Mouse (Mus musculus): ENCODE results near the gene Thnsl2.

Gene Thnsl2

DNA sequence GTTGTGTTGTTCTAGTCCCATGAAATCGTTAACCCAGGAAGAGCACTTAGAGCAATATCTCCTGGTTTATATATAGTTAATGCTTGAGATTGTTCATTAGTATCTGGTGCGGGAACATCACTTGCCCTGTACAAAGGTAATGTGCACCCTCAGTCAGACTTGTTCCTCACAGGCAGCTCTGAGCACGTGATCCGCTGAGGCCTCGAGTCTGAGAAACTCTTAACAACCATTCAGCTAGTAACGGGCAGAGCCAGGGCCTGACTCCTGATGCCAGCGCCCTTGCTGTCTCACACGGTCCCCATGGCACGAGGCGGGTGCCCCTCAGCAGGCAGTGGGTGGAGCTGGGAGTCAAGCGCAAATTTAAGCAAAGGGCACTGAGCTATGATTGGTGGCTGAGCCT, 10.7 kb downstream of the Thnsl2 start:
- DNase-seq (ENCODE audit: low spot score in 2 of 2), result no peak

DNA sequence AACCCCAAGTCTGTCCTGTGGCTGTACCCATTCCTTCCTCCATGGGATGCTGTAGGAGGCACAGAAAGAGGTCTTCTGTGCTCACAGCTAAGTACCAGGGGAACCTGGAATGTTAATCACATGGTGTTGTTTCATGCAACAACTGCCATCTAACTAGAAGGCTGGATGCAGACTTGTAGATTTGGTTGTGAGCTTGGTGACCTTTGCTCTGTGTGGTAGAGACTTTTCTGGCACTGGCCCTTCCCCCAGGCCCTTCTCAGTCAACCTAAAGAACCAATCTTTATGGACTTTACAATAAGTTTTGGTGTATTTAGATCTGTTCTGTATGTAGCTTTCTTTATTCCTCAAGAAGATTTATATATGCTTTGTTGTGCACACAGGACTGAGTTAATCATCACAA, 13.2 kb downstream of the Thnsl2 start:
- DNase-seq (ENCODE audit: low spot score in 2 of 2), result no peak

DNA sequence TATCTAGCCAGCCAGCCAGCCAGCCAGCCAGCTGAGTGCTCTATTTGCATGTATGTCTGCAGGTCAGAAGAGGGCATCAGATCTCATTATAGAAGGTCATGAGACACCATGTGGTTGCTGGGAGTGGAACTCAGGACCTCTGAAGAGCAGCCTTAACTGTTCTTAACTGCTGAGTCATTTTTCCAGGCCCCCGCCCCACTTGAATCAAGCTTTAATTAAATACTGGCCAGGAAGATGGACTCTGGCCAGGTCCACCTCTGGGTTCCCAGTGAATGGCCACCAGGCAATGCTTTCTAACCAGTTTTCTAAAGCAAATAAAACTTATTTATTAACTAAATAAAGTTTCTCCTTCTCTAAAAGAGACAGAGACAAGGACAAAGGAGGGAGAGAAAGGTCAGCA, 14.0 kb downstream of the Thnsl2 start:
- no peak for DNase-seq (ENCODE audit: low spot score in 2 of 2)

DNA sequence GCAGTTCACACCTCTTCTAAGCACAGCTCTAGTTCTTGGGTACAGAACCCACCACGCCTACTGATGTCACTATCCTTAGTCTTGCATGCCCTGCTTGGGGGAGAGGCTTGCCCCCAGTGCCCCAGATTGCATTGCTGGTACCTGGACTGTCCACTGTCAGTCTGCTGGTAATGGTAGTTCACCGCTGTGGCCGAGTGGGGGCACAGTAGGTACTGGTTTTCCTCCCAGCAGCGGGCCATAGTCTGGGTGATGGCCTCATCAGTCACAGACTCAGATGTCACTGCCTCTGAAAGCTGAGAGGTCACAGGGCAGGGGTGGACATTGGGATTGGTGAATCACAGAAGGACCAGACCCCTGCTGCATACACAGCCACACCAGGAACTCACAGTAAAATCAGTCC, 15.2 kb downstream of the Thnsl2 start:
- no peak for DNase-seq (ENCODE audit: low spot score in 2 of 2)

DNA sequence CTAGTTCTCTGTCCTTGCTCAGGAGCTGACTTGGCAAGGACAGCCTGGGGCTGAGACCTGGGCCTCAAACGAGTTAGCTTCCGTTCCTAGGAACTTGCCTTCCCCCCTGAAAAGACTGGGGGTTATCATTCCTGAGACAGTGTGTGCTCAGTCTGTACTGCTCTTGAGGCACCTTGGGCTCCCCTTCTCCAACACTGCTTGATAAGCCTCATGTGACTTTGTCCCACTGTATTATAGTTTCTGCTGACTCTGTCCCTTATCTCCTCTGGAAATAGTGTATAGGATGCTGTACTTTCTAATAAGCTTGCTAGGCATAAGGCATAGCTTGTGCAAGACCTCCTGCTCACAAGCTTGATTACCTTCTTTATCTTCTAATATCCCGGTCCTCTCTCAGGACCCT, 17.9 kb downstream of the Thnsl2 start:
- no peak for DNase-seq (ENCODE audit: low spot score in 2 of 2)

DNA sequence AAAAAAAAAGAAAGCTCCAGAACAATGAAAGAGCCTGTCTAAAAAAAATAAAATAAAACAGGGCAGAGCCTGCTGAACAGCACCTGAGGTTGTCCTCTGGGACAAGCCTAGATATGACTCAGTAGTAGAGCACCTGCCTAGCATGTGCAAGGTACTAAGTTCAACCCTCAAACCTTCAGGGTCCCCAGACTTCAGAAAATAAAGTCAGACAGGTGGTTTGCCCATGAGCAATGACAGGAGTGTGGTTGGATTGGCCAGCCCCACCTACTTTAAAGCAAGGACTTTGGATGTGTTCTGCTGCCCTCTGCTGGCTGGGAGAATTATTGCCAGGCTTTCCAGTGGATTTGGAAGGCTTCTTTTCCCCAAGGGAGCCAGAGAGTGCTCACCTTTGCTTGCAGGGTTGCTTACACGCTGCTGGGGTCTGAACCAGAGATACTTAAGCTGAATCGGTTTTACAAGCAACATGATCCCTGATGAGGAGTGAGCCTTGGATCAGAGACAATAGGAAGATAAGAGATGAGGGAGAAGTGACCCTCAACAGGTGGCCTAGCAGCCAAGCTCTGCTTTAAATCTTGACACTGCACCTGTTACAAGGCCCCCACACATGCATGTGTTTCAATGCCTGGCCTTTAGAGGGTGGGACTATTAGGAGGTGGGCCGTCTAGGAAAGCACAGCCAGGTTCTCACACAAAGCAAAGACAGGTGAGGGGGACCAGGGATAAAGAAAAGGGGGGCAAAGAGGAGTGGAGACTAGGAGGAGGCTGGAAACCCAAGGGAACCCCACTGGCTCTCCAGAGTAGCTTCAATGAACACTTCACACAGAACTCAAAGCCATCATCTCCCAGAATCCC, 19.0 kb downstream of the Thnsl2 start:
- DNase-seq (ENCODE audit: low spot score in 2 of 2), result peak; percentile 16 to 40

DNA sequence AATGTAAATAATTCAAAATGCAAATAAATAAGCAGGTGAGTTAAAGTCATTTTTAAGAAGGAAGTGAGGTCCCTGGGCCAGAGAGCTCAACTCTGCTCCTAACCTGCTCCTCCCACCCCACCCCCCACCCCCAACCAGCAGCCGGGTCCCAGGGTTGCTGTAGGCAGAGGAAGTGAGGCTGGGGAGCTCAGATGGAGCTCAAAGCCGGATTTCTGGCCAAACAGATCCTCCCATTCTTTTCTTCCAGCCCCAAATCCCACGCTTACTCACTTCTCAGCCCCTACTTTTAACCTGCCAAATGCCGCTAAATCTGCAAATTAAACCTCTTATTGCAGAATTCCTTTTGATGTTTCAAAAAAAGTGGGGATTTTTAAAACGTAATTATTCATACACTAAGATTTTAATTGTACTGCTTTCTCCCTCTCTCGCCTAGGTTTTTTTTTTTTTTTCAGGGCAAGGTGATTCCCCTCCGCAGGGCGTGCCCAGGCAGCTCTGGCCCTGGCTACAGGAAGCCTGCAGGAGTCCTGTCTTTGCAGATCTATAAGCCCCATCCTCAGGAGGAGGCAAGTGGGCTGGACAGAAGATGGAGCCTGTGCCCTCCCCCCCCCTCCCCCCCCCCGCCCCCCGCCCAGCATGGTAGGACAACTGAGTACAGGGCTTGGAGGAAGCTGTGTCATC, 24.5 kb downstream of the Thnsl2 start:
- no peak for DNase-seq (ENCODE audit: low spot score in 2 of 2)

DNA sequence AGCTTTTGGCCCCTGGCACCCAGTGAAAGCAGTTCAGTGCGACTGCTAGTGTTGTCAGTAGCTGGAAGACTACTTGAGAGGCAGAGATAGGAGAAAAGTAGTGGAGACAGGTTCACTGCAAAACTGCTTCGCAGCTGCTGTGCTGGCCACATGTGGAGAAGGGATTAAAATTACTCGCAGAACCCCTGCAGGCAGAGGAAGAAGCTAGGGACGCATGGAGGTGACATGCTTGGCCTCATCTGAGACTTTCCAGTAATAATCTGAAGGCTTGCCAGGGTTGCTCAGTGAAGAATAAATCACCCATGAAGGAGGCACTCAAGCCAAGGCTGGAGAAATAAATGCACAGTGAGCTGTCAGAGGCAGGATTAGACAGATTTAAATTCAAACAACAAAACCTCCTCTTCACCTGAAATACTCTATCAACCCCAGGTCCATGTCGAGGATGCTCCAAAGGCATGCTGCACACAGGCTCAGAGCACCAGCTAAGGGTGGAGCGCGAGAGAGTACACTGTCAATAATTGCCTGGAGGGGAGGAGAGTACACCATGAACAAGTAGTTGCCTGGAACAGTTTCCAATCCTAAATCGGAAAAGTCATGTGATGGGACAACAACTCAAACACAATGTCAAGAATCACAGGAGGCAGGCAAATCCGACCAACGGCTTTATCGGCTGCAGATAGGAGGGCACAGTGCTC, 32.7 kb downstream of the Thnsl2 start:
- DNase-seq (ENCODE audit: low spot score in 2 of 2), result no peak

DNA sequence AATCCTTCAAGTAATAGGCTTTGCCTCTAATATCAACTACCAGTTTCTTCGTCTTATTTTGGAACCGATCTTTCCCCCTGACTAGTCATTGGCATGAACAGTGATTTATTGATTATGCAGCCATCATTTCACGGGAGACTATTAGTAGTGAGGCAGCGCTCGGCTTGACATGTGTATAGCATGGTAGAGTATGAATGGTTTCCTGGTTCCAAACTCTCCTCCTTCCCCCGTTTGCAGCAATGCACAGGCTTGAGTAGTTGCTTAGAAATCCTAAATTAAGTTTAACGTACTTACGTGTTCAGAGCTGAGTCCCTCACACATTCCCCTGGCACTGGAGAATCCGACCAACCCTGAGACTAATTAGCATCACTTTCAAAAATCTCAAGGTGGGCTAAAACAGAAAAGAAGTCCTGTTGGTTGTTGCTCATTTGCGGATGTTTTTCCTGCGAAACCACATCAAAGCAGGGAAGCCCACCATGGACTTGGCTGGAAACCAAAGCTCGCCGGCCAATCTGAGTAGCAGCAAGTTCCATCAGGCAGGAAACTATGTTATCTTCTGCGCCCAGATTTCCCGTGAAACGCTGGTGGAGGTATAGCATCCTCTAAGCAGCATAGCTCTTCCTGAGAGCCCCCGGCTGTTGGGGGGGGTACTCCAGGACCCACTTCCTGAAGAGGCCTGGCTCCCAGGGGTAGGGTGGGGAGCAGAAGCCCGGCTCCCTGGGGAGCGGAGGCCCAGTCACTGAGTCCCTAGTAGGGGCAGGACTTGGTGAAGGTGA, 37.9 kb downstream of the Thnsl2 start:
- no peak for DNase-seq (ENCODE audit: low spot score in 2 of 2)

DNA sequence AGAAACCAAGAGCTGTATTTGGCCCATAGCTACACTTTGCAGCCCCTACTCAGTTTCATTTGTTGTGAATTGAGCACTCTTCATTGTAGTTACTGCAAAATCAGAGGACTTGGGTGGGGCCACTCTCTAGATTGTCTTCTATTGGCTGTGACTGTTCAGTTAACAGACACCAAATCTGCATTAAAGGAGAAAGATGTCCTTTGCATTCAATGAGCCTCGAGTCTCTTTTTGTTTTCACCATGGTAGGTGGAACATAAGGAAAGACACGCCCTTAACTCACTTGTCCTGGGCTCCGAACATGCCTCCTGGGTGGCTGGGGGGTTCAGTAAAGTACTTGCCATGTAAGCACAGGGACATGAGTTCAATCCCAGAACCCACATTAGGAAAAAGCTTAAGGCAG, 48.1 kb downstream of the Thnsl2 start:
- no peak for DNase-seq (ENCODE audit: low spot score in 2 of 2)

DNA sequence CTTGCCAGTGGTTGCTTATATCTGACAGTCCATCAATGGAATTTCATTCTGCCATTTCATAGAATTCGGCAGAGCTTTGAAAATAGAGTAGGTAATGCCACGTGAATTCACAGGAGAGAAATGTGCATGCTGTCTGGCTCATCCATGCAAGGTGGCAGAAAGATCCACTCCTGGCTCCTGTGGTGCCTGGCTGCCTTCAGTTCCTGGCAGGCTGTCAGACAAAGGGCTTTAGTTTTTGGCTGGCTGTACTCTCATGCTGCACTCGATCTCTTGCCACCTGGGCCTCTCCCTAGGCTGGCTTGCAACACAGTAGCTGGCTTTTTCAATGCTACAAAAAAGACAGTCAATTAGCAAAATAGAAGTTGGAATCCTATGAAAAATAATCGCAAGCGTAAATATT, 49.5 kb downstream of the Thnsl2 start:
- no peak for DNase-seq (ENCODE audit: low spot score in 2 of 2)

DNA sequence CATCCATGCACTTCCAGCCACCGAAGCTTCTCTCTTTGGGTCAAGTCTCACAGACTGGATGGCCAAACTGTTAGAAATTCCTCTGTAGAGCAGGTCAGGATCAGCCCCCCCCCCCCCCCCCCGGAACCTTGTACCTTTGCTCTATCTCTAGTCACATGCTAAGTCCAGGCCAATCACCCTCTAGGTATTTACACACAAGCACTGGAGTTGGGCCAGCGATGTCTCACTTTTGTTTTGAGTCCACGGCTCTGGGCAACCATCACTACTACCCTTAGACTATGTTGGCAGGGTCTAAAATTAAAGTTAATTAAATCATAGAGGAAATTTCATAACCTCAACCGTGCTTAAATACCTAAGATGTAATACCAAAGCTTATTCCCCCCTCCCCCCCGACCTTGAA, 50.6 kb downstream of the Thnsl2 start:
- no peak for DNase-seq (ENCODE audit: low spot score in 2 of 2)

DNA sequence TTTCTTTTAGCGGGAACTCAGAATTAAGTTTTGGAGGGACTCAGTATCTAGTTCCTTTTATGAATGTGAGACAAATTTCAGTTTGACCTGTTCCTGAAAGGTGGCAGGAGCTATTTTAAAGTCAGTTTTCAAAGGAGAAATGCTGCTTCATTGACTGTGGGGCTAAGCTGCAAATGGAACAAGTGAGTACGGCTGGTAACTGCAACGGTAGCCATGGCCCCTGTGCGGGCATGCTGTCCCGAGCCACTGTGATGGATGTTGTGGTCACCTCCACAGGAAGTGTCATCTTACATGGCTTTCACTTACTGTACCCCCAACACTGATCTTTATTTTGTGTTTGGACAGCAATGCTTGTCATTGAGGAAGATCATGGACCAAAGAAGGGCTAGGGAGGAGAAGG, 53.8 kb downstream of the Thnsl2 start:
- DNase-seq (ENCODE audit: low spot score in 2 of 2), result no peak

DNA sequence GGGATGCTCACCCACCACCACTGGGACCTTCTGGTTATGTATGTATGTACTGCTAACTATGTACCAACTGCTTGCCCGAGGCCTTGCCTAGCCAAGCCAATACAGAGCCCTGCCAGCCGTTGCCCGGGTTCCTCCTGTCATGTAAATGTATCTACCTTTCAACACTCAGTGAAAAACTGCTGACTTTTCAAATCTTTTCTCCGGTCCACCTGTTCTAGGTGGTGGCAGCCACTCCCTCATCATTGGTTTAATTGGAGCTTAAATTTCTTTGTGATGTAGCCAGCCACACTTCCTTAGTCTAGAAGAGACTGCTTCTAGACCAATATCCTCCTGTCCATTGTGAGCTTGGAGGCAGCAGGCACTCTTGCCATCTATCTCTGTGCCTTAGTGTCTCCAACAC, 54.5 kb downstream of the Thnsl2 start:
- no peak for DNase-seq (ENCODE audit: low spot score in 2 of 2)

DNA sequence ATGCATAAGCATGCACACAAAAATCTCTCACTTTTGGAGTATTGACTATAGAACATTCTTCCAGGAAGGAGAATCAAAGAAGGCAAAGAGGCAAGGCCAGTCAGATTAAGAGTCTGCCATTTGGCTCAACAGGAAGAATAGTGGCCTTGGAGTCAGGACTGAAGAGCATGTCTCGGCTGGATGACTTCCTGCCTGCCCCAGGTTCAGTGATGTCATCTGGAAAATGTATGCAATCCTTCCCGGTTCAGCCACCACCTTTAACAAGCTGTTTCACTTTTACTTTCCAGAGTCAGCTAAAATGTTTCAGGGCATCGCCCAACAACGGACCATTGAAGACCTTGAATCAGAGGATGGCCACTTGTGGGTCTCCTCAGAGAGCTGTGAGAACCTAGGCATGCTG, 55.2 kb downstream of the Thnsl2 start:
- no peak for DNase-seq (ENCODE audit: low spot score in 2 of 2)

DNA sequence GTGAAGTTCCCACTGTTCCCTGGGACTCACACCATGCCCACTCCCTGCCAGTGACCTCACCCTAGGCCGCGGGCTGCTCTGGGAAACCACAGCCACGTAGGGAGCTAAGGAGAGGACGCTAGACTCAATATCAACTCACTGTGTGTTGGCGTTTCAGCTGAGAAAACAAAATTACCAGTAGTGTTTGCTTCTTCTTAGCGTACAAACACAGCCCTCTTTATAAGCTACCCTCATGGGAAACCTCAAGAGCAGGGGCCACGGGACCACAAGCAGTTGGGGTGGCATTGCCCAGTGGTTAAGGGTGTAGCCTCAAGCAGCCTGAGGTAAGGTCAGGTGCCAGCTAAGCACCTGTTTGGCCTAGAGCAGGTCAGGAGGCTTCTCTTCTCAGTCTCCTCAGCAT, 60.8 kb downstream of the Thnsl2 start:
- DNase-seq (ENCODE audit: low spot score in 2 of 2), result no peak

DNA sequence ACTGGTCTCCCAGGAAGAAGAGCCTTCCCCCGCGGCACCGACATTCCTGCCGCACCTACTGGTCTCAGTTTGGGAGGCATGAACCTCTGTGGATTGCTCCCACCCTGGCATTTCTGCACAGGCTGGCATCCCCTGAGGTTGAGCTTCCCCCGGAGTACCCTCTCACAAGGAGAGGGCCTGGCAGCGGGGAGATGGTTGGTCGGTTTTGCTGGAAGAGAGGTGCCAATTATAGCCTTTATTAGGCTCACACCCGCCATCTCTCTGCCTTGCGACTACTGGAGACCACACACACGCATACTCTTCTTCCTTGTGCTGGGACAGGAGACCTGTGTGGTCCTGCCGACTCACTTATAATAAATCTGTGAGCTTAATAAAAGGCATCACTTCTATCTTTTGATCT, 62.2 kb downstream of the Thnsl2 start:
- DNase-seq (ENCODE audit: low spot score in 2 of 2), result no peak

DNA sequence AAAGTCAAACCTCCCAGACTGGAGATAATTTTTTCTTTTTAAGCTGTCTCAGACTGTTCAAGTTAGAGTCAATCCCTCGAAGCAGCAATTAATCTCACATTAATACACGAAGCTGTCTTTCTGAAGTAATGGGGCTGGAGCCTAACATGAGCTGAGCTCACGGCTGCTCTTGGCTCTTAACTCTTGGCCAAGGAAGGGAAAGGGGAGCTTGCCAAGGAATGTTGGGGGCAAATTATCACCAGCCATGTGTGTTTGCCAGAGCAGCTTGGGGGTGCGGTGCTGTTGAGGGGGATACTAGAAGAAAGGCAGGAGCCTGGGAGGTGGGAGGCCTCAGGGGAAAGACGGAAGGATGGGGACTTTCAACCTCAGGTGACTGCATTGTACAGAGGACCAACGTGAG, 63.0 kb downstream of the Thnsl2 start:
- DNase-seq (ENCODE audit: low spot score in 2 of 2), result no peak

Data from spleen, postnatal 14 days (tissue).